Mouse (Mus musculus) left cerebral cortex, adult 8-10 months (tissue): ENCODE data around the gene Rnf126. TPM values are rescaled to one million over a fixed set of nuclear protein-coding genes. Genes with fewer than 3 reads are reported as not detected.

ENCODE experiments used
- total RNA-seq, 4 experiments: library from RNA; stranded (reverse); gene quantifications; 2 replicates each; pipeline ENCODE4 v1.2.4; 2022

The Rnf126 gene
- total RNA-seq, 4 experiments from 2014 or later, result 76.8 to 92.1 (median 86.8) TPM

Other genes starting within 250 kb of the Rnf126 start
- gene Plpp2, start 233.2 kb downstream of the Rnf126 start, total RNA-seq, result 1 to 10 TPM; 4.8 to 6.3 (median 6.1) TPM
- gene Mier2, start 211.8 kb downstream of the Rnf126 start, total RNA-seq, result 10 to 100 TPM; 43.1 to 48.8 (median 47.9) TPM
- 1 to 10 TPM in 1 of 4 experiments, under 1 TPM in 3; 0.33 to 1.3 (median 0.90) TPM for gene Theg, start 179.6 kb downstream of the Rnf126 start, total RNA-seq
- gene C2cd4c, start 152.9 kb downstream of the Rnf126 start, total RNA-seq, result 10 to 100 TPM; 16.1 to 18.6 (median 17.1) TPM
- 10 to 100 TPM; 40.2 to 48.4 (median 43.4) TPM for gene Shc2, start 129.0 kb downstream of the Rnf126 start, total RNA-seq
- gene Odf3l2, start 121.2 kb downstream of the Rnf126 start, total RNA-seq, result under 1 TPM; 0.42 to 0.70 (median 0.47) TPM
- gene Madcam1, start 102.4 kb downstream of the Rnf126 start, total RNA-seq, result under 1 TPM in 1 of 4 experiments, not detected in 3; 0.35 TPM
- gene Tpgs1, start 97.6 kb downstream of the Rnf126 start, total RNA-seq, result 10 to 100 TPM; 65.1 to 74.5 (median 69.8) TPM
- 10 to 100 TPM; 65.7 to 72.5 (median 70.4) TPM for gene Cdc34, start 84.8 kb downstream of the Rnf126 start, total RNA-seq
- 1 to 10 TPM; 2.2 to 3.6 (median 3.2) TPM for gene Gzmm, start 77.9 kb downstream of the Rnf126 start, total RNA-seq
- gene Bsg, start 62.5 kb downstream of the Rnf126 start, total RNA-seq, result 100 to 1,000 TPM; 545 to 609 (median 570) TPM
- 100 to 1,000 TPM; 162 to 182 (median 166) TPM for gene Hcn2, start 50.3 kb downstream of the Rnf126 start, total RNA-seq
- gene Polrmt, start 20.4 kb downstream of the Rnf126 start, total RNA-seq, result 10 to 100 TPM; 47.9 to 56.7 (median 51.6) TPM
- gene Fgf22, start 11.9 kb downstream of the Rnf126 start, total RNA-seq, result 1 to 10 TPM; 4.7 to 5.9 (median 5.8) TPM
- gene Fstl3, start 10.3 kb upstream of the Rnf126 start, total RNA-seq, result 1 to 10 TPM; 2.5 to 3.6 (median 2.7) TPM
- under 1 TPM; 0.14 to 0.63 (median 0.39) TPM for gene Prss57, start 24.0 kb upstream of the Rnf126 start, total RNA-seq
- 100 to 1,000 TPM; 265 to 281 (median 267) TPM for gene Palm, start 26.6 kb upstream of the Rnf126 start, total RNA-seq
- under 1 TPM; 0.32 to 0.89 (median 0.54) TPM for gene Misp, start 54.0 kb upstream of the Rnf126 start, total RNA-seq
- 10 to 100 TPM; 59.3 to 67.3 (median 63.6) TPM for gene Ptbp1, start 87.5 kb upstream of the Rnf126 start, total RNA-seq
- 1 to 10 TPM; 2.4 to 3.2 (median 2.7) TPM for gene Prtn3, start 107.5 kb upstream of the Rnf126 start, total RNA-seq
- 10 to 100 TPM; 49.7 to 56.0 (median 52.7) TPM for gene Plppr3, start 107.7 kb upstream of the Rnf126 start, total RNA-seq
- not detected for gene Elane, start 119.3 kb upstream of the Rnf126 start, total RNA-seq
- gene Cfd, start 123.9 kb upstream of the Rnf126 start, total RNA-seq, result not detected
- 10 to 100 TPM; 51.9 to 68.0 (median 61.4) TPM for gene Med16, start 142.0 kb upstream of the Rnf126 start, total RNA-seq
- not detected for gene Gm26602, start 143.9 kb upstream of the Rnf126 start, total RNA-seq
- 1 to 10 TPM; 5.8 to 8.3 (median 6.4) TPM for gene Kiss1r, start 150.0 kb upstream of the Rnf126 start, total RNA-seq
- 100 to 1,000 TPM; 312 to 357 (median 346) TPM for gene R3hdm4, start 154.3 kb upstream of the Rnf126 start, total RNA-seq
- gene Arid3a, start 160.1 kb upstream of the Rnf126 start, total RNA-seq, result 1 to 10 TPM; 5.0 to 7.8 (median 7.5) TPM
- gene Wdr18, start 193.2 kb upstream of the Rnf126 start, total RNA-seq, result 10 to 100 TPM; 38.5 to 48.2 (median 44.6) TPM
- gene Grin3b, start 203.8 kb upstream of the Rnf126 start, total RNA-seq, result under 1 TPM; 0.23 to 0.30 (median 0.24) TPM
- gene Tmem259, start 217.4 kb upstream of the Rnf126 start, total RNA-seq, result 100 to 1,000 TPM; 105 to 117 (median 113) TPM
- gene Cnn2, start 221.6 kb upstream of the Rnf126 start, total RNA-seq, result 1 to 10 TPM; 5.4 to 6.7 (median 6.3) TPM
- gene Abca7, start 229.5 kb upstream of the Rnf126 start, total RNA-seq, result 10 to 100 TPM; 11.0 to 12.3 (median 12.0) TPM
- gene Arhgap45, start 249.7 kb upstream of the Rnf126 start, total RNA-seq, result 1 to 10 TPM; 3.6 to 9.6 (median 6.0) TPM